Mouse (Mus musculus) heart, embryonic 14.5 days (tissue): ENCODE results near the gene Ubac2. TPM values are rescaled to one million over a fixed set of nuclear protein-coding genes. Genes with fewer than 3 reads are reported as not detected.

Source experiments
- ATAC-seq: fragments of 200-750 bp; cut with Nextera tagmentation; 2 replicates; pipeline ENCODE4 v1.8.0; 2017; ENCODE audit warnings: low read depth, moderate TSS enrichment; ENCODE audit not compliant: insufficient number of reproducible peaks, insufficient read depth, low FRiP score
- H3K27ac ChIP-seq, 2 experiments: fragments of 200-500 bp in 1 of 2; fragments of 300-500 bp in 1 of 2; sonication (generic) in 1 of 2; replicated peaks in 1 of 2; 2 replicates each; pipeline ENCODE4 v1.5.1; 2012 to 2014; ENCODE audit warnings: low read depth in 2 of 2, low read length in 2 of 2, control low read depth in 1 of 2, mild to moderate bottlenecking in 1 of 2, mixed read lengths in 1 of 2; ENCODE audit not compliant: control insufficient read depth in 1 of 2, insufficient read depth in 1 of 2
- H3K27me3 ChIP-seq: fragments of 300-500 bp; sonication (generic); 2 replicates; pipeline ENCODE4 v1.6.1; 2014; ENCODE audit warnings: mild to moderate bottlenecking, low read length, control low read depth; ENCODE audit not compliant: control insufficient read depth, insufficient read depth
- H3K36me3 ChIP-seq: fragments of 300-500 bp; sonication (generic); 2 replicates; pipeline ENCODE4 v1.6.1; 2014; ENCODE audit warnings: mild to moderate bottlenecking, control low read depth, low read length, mixed read lengths; ENCODE audit not compliant: control insufficient read depth, insufficient read depth
- H3K4me1 ChIP-seq, 2 experiments: fragments of 200-500 bp in 1 of 2; fragments of 300-500 bp in 1 of 2; sonication (generic) in 1 of 2; 2 replicates each; pipeline ENCODE4 v1.6.1; 2012 to 2014; ENCODE audit warnings: low read length in 2 of 2, control low read depth in 1 of 2, mixed read lengths in 1 of 2; ENCODE audit not compliant: control insufficient read depth in 2 of 2, insufficient read depth in 2 of 2
- H3K4me2 ChIP-seq: fragments of 300-500 bp; sonication (generic); 2 replicates; pipeline ENCODE4 v1.6.1; 2014; ENCODE audit warnings: mild to moderate bottlenecking, low read length
- H3K4me3 ChIP-seq, 2 experiments: fragments of 200-500 bp in 1 of 2; fragments of 300-500 bp in 1 of 2; sonication (generic) in 1 of 2; 2 replicates each; pipeline ENCODE4 v1.5.1; 2012 to 2014; ENCODE audit warnings: low read length in 2 of 2, mild to moderate bottlenecking in 2 of 2, control low read depth in 1 of 2, low read depth in 1 of 2, moderate library complexity in 1 of 2; ENCODE audit not compliant: control insufficient read depth in 1 of 2, insufficient read depth in 1 of 2
- H3K9ac ChIP-seq: fragments of 300-500 bp; sonication (generic); 2 replicates; pipeline ENCODE4 v1.6.1; 2014; ENCODE audit warnings: mild to moderate bottlenecking, low read length
- H3K9me3 ChIP-seq: fragments of 300-500 bp; sonication (generic); 2 replicates; pipeline ENCODE4 v1.6.1; 2016; ENCODE audit warnings: low read length, control low read depth; ENCODE audit not compliant: control insufficient read depth
- WGBS: fragments of 180-500 bp; shearing (Covaris S2); extraction: QIAGEN DNeasy Blood & Tissue Kit; methylation state at CpG from one replicate; pipeline ENCODE4 v1.1.7; 2014; 5-methylcytosine and 5-hydroxymethylcytosine counted together
- polyA plus RNA-seq: library from polyadenylated mRNA; unstranded; fragments of >200 nt; fragmentation: Nextera tagmentation; extraction: Ambion mirVana; gene quantifications from 2 replicates; pipeline ENCODE4 v1.2.1, GENCODE M21; 2014

Ubac2 gene
- polyA plus RNA-seq, 1 experiment from 2014 or later: 56.3 TPM

- Histone ChIP-seq H3K36me3 (peaks cover 8% of the 10 kb centered on the region), H3K9me3 (no peaks in the 10 kb centered on the region), H3K9ac (no peak overlapping the region), H3K4me3 (no peak overlapping the region), H3K4me2 (no peak overlapping the region), H3K27ac (no peak overlapping the region), H3K4me1 (peaks cover 5 to 6% of the 10 kb centered on the region in 2 experiments; a peak in 2 of 4 replicates), H3K27me3 (no peaks in the 10 kb centered on the region)
- 86% methylated on average over 4 of the region's 4 CpGs for WGBS
- ATAC-seq: no peak
Measured at GRCm38 (mm10) chr14:122008261-122008660, 129.8 kb downstream of the Ubac2 start.

GRCm38 (mm10) chr14:122009502-122009901 is 131.1 kb downstream of the Ubac2 start:
- Histone ChIP-seq H3K9ac (no peak overlapping the region), H3K27me3 (no peaks in the 10 kb centered on the region), H3K27ac (no peak overlapping the region), H3K36me3 (peaks cover 8% of the 10 kb centered on the region), H3K4me1 (peaks cover 5 to 6% of the 10 kb centered on the region in 2 experiments; a peak in 2 of 4 replicates), H3K9me3 (no peaks in the 10 kb centered on the region), H3K4me3 (no peak overlapping the region), H3K4me2 (no peak overlapping the region)
- 86% methylated on average over 13 of the region's 13 CpGs for WGBS
- no peak for ATAC-seq

GRCm38 (mm10) chr14:122010301-122010700 is 131.9 kb downstream of the Ubac2 start:
- Histone ChIP-seq H3K27me3 (no peaks in the 10 kb centered on the region), H3K27ac (no peak overlapping the region), H3K4me3 (no peak overlapping the region), H3K4me2 (no peak overlapping the region), H3K9me3 (no peaks in the 10 kb centered on the region), H3K4me1 (peaks cover 10 to 11% of the 10 kb centered on the region in 2 experiments), H3K9ac (no peak overlapping the region), H3K36me3 (peaks cover 8% of the 10 kb centered on the region)
- 81% methylated on average over 7 of the region's 7 CpGs for WGBS
- ATAC-seq: no peak

GRCm38 (mm10) chr14:122011768-122012167 is 133.3 kb downstream of the Ubac2 start:
- WGBS: 88% methylated on average over 8 of the region's 8 CpGs
- Histone ChIP-seq H3K4me1 (peaks cover 17 to 25% of the 10 kb centered on the region in 2 experiments), H3K9me3 (no peaks in the 10 kb centered on the region), H3K4me2 (no peak overlapping the region), H3K9ac (no peak overlapping the region), H3K4me3 (no peak overlapping the region), H3K36me3 (peaks cover 8% of the 10 kb centered on the region), H3K27me3 (no peaks in the 10 kb centered on the region), H3K27ac (no peak overlapping the region)
- ATAC-seq: no peak

- Histone ChIP-seq H3K4me1 (peaks cover 19 to 29% of the 10 kb centered on the region in 2 experiments), H3K4me3 (no peak overlapping the region), H3K27ac (no peak overlapping the region), H3K9ac (no peak overlapping the region), H3K4me2 (no peak overlapping the region), H3K9me3 (no peaks in the 10 kb centered on the region), H3K27me3 (no peaks in the 10 kb centered on the region), H3K36me3 (peaks cover 8% of the 10 kb centered on the region)
- ATAC-seq: no peak
- WGBS: 48% methylated on average over 5 of the region's 5 CpGs
Measured at GRCm38 (mm10) chr14:122012193-122012592, 133.8 kb downstream of the Ubac2 start.

GRCm38 (mm10) chr14:122012814-122013213 is 134.4 kb downstream of the Ubac2 start:
- peaks cover 19 to 33% of the 10 kb centered on the region in 2 experiments for H3K4me1 ChIP-seq
- H3K27ac ChIP-seq: no peak overlapping the region
- 71% methylated on average over 13 of the region's 13 CpGs for WGBS

GRCm38 (mm10) chr14:122013417-122013951 is 135.1 kb downstream of the Ubac2 start:
- Histone ChIP-seq H3K27ac (no peak overlapping the region), H3K27me3 (no peaks in the 10 kb centered on the region), H3K36me3 (peaks cover 8% of the 10 kb centered on the region), H3K9me3 (no peaks in the 10 kb centered on the region), H3K9ac (no peak overlapping the region), H3K4me2 (no peak overlapping the region), H3K4me3 (no peak overlapping the region), H3K4me1 (peaks cover 19 to 33% of the 10 kb centered on the region in 2 experiments)
- 77% methylated on average over 14 of the region's 14 CpGs for WGBS
- no peak for ATAC-seq

More at GRCm38 (mm10) chr14:122012814-122013213, 134.4 kb downstream of the Ubac2 start:
- Histone ChIP-seq H3K9me3 (no peaks in the 10 kb centered on the region), H3K9ac (no peak overlapping the region), H3K4me3 (no peak overlapping the region), H3K36me3 (peaks cover 8% of the 10 kb centered on the region), H3K4me2 (no peak overlapping the region), H3K27me3 (no peaks in the 10 kb centered on the region)
- no peak for ATAC-seq

GRCm38 (mm10) chr14:122017958-122018357 is 139.5 kb downstream of the Ubac2 start:
- H3K4me2 ChIP-seq: no peak overlapping the region
- H3K9ac ChIP-seq: no peak overlapping the region
- H3K27me3 ChIP-seq: no peaks in the 10 kb centered on the region
- H3K4me3 ChIP-seq: no peak overlapping the region
- H3K4me1 ChIP-seq: peaks cover 23 to 41% of the 10 kb centered on the region in 2 experiments
- WGBS: 80% methylated on average over 2 of the region's 2 CpGs
- H3K9me3 ChIP-seq: no peaks in the 10 kb centered on the region
- ATAC-seq: no peak
- no peak overlapping the region for H3K27ac ChIP-seq
- H3K36me3 ChIP-seq: peaks cover 9% of the 10 kb centered on the region
